Mouse (Mus musculus): ENCODE measurements around the gene Mylk4.
A peak's percentile ranks its signal among the peaks of the same experiment; 100 is the strongest.

GRCm38 (mm10) chr13:32801693-32802221 lies 18.0 kb upstream of the Mylk4 start, which contains the start of gene Wrnip1:
- peak; percentile 48; the same call in 1 of the 2 replicates for TF ChIP-seq CTCF (IDR thresholded peaks at IDR 0.05; ENCODE audit: low read depth)
- no peak for TF ChIP-seq EP300 (IDR thresholded peaks at IDR 0.05; ENCODE audit: low read depth)
